Mouse (Mus musculus) small intestine, adult 2 months (tissue): ENCODE measurements around the gene Crebbp.

Experiments
- CTCF ChIP-seq: fragments of 200-500 bp; IDR thresholded peaks from 2 replicates; pipeline ENCODE4 v1.5.1; 2012; ENCODE audit warnings: low read depth, mild to moderate bottlenecking, control low read depth, inconsistent platforms, low read length, moderate library complexity, mixed read lengths; ENCODE audit not compliant: insufficient replicate concordance, insufficient read length; ENCODE audit errors: extremely low read depth
- POLR2A ChIP-seq: fragments of 200-500 bp; IDR thresholded peaks from 2 replicates; pipeline ENCODE4 v1.6.1; 2012; ENCODE audit warnings: low read depth, mild to moderate bottlenecking, control low read depth, inconsistent platforms, low read length, moderate library complexity

- TF ChIP-seq CTCF = no peak
- TF ChIP-seq POLR2A = no peak
Measured at GRCm38 (mm10) chr16:4053811-4054210, 160.0 kb downstream of the Crebbp start.
